Mouse (Mus musculus): Measurements from ENCODE around the gene Snx30.

Snx30 gene

DNA sequence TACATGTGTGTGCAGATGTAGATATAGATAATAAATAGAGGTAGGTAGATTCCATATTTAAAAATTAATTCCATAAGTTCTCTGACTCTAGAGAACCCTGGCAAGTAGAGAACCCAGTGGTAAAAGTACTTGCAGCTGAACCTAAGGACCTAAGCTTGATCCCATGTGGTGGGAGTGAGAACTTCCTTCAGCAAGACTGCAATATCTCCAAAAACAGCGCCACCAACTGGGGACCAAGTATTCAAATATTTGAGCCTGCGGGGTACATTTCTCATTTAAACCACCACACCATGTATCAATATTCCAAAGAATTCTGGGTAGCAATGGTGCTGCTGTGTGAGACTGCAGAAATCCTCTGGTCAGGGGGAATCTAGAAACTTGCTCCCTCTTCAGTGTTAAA is 11.5 kb upstream of the Snx30 start:
- DNase-seq (ENCODE audit: low read depth in 2 of 2, low spot score in 2 of 2): no peak

- DNase-seq (ENCODE audit: low read depth in 2 of 2, low spot score in 2 of 2): no peak
Measured at GRCm38 (mm10) chr4:59795788-59796455, 9.7 kb upstream of the Snx30 start.

GRCm38 (mm10) chr4:59800181-59800580 is 5.5 kb upstream of the Snx30 start:
- DNase-seq (ENCODE audit: low read depth in 2 of 2, low spot score in 2 of 2): no peak

GRCm38 (mm10) chr4:59801489-59801888 is 4.2 kb upstream of the Snx30 start, which contains the start of gene Inip:
Inip (minus strand) TSS chr4:59801589.
- DNase-seq (ENCODE audit: low read depth in 2 of 2, low spot score in 2 of 2): no peak

- DNase-seq (ENCODE audit: low read depth in 2 of 2, low spot score in 2 of 2): no peak
Measured at GRCm38 (mm10) chr4:59802107-59802506, 3.5 kb upstream of the Snx30 start.

GRCm38 (mm10) chr4:59802792-59803191 is 2.8 kb upstream of the Snx30 start:
- no peak for DNase-seq (ENCODE audit: low read depth in 2 of 2, low spot score in 2 of 2)

DNA sequence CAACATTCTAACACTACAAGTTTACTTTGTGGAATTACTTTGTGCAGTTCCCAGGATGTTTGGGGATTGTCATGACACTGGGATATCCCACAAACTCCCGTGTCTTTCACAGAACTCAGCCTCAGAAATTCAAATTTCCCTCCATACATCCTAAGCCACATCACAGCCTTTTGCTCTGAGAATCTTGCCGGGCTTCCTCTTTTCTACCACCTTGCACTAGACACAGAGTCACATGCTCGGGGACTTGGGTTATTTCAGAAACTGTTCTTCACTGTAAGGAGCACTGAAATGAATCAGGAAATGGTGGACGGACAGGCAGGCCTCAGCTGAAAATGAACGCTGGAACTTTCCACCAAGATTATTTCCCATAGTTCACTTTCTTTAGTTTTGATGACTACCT is 2.3 kb upstream of the Snx30 start:
- peak; percentile 11 to 40 for DNase-seq (ENCODE audit: low read depth in 2 of 2, low spot score in 2 of 2)

- no peak for DNase-seq (ENCODE audit: low read depth in 2 of 2, low spot score in 2 of 2)
Measured at GRCm38 (mm10) chr4:59804754-59805153, 886 bp upstream of the Snx30 start.

DNA sequence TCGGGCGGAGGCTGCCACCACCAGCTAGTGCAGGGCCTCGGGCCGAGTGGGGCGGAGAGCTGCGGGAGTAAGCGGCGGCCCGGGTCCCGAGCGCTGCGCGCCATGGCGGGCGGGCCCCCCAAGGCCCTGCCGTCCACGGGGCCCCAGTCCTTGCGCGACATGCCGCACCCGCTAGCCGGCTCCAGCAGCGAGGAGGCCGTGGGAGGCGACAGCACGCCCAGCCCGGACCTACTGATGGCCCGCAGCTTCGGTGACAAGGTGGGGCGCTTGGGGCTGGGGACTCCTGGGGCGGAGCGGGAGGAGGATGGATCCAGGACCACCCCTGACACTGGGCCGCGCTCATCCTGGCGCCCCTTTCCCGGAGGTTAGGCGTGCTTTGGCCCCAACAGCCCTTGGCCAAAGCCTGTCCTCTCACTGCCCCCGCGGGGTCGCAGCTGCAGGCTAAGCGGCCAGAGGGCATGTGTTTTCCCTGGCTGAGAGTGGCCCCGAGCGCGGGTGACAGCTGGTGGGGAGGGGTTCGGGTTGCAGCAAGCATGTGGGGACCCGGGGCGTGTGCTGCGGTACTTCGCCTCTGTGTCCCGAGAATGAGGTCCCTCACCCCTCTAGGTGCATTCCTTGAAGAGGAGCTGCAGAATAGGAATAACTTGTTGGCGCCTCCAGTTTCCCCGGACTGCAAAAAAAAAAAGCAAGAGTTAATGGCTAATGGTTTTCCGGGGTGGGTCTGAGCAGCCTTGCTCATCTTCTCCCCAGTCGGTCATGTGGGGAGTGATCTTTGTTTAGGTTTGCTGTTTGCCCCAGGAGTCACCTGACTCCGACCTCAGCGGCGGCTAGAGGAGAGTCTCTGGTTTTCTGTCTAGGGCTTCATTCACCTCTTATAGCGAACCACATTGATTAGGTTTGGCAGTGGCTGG is 583 bp downstream of the Snx30 start:
- peak; percentile 27 to 42 for DNase-seq (ENCODE audit: low read depth in 2 of 2, low spot score in 2 of 2)

DNA sequence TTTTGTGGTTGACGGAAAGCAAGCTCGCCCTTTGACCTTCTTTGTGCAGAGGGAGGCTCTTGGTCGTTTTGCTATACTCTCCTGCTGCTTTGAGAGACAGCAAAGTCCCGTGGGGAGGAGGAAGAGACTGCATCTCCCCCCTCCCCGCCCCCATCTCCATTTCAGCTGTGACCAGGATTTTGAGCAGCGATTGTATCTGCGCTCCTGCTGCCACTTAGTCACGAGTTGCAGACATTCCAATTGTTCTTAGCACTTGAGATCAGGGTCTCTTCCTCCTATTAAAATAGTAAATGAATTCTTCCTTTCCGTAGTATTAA is 1.2 kb downstream of the Snx30 start:
- no peak for DNase-seq (ENCODE audit: low read depth in 2 of 2, low spot score in 2 of 2)

DNA sequence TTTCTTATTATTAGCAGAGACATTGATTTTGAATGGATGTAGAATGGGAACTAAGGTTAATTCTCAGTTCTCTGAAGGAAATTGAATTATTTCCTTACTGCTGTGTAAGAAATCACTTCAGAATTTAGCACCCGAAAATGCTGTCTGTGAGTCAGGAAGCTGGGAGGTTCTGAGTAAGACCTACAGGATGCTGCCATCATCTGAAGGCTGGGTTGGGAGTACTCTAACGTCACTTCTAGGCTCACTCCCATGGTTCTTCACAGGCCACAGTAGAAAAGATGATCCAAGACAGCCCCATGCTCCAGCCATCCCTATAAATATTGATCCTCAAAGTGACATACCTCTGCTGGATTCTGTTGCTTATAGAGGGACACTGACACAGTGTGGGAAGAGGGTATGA is 1.9 kb downstream of the Snx30 start:
- no peak for DNase-seq (ENCODE audit: low read depth in 2 of 2, low spot score in 2 of 2)

DNA sequence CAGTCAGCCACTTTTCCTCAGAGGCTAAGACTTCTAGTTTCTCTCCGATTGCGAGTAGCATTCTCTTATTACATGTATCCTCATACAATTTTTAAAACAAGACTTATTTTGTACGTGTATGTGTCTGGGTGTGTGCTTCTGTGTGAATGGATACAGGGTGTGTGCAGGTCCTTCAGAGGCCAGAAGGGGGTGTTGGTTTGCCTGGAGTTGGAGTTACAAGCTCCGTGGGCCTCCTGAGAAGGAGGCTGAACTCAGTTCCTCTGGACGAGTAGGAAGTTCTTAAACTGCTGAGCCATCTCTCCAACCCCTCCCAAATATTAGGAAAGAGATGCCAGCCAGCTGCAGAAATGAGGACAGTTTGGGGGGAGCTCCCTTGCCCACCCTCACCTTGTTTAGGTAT is 2.8 kb downstream of the Snx30 start:
- DNase-seq (ENCODE audit: low read depth in 2 of 2, low spot score in 2 of 2): no peak

DNA sequence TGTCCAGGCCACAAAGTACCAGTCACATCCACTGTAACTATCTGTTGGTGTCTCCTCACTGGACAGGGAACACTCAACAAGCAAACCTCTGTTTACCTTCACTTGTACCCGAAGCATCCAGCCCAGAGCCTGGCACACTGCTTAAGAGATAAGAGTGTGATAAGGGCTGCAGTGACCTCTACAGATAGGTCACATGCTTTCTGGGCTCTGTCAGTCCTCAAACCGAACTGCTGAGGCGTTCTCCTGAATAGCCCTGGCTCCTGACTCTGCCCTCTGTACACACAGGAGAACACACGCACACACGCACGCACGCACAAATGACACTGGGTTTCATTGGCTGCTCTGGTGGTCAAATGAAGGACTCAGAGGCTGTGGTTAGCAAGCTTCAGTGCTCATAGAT is 8.5 kb downstream of the Snx30 start:
- DNase-seq (ENCODE audit: low read depth in 2 of 2, low spot score in 2 of 2): no peak

DNA sequence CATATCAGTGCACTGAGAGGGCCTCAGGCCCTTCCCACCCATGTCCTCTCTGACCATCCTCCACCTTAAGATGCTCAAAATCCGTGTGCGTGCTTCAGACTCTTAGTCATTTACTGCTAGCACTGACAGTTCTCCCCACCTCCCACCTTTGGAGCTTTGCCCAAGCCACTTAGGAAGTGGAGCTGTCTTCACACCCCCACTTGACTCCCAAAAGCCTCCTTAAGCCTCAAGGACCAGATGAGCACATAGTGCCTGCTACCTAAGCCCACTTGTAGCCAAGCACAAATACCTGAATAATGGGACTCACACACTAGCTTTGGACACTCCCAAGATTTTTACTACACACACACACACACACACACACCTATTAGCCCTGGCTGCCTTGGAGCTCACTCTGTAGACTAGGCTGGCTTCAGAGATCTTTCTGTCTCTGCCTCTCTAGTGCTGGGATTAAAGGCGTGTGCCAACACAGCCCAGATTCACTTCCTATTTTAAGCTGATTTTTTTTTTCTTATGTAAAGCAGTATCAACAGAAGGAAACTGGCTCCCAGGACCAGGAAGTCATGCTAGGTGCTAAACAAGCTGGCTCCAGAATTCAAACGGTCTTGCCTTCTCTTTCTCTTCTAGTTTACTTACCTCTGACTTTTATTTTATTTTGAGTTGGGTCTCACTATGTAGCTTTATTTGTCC is 9.6 kb downstream of the Snx30 start:
- DNase-seq (ENCODE audit: low read depth in 2 of 2, low spot score in 2 of 2): no peak

GRCm38 (mm10) chr4:59816016-59816415 is 10.4 kb downstream of the Snx30 start:
- DNase-seq (ENCODE audit: low read depth in 2 of 2, low spot score in 2 of 2): no peak

DNA sequence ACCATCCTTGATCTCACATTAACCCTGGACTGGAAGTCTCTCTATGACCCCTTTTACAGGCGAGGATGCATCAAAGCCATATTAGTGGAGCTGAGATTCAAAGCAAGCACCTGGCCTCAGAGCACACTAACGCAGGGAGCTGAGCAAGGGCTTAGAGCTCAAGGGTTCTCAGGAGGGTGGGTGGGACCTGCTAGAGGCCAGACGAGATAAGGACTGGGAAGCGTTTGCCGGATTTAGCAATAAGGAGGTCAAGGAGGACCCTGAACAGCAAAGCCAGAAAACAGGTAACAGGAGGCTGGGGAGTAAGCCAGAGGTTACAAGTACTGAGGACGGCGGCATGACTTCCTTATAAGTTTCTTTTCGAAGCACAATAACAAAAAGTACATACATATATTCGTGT is 10.8 kb downstream of the Snx30 start:
- DNase-seq (ENCODE audit: low read depth in 2 of 2, low spot score in 2 of 2): no peak

DNA sequence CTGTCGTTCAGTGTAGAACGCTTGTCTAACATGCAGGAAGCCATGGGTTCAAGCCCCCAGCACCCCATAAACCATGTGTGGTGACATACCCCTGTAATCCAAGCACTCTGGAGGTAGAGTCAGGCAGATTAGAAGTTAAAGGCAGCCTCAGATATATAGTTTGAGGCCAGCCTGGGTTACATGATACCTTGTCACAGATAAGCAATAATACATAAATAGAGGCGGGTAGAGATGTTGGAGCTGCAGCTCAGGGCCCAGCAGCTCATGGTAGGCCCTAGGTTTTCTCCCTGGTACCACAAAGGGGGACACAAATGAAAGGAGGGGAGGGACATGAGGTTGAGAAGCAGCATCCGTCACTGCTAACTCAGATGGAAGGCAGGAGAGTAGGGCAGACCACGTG is 12.2 kb downstream of the Snx30 start:
- DNase-seq (ENCODE audit: low read depth in 2 of 2, low spot score in 2 of 2): no peak

DNA sequence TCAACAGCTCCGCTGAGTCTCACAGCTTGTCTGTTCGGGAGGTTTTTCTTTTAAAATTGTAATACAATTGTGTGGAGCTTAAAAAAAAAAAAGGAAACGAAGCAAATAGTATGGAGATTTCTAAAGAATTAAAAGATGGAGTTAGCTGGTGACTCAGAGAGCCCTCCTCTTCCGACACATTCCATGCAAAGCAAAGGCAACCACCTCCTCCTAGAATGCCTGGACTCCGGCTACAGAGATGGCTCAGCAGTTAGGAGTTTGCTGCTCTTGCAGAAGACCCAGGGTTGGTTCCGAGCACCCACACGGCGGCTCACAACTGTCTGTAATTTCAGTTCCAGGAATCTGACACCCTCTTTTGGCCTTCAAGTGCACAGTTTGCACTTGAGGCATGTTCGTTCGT is 12.9 kb downstream of the Snx30 start:
- DNase-seq (ENCODE audit: low read depth in 2 of 2, low spot score in 2 of 2): no peak

- DNase-seq (ENCODE audit: low read depth in 2 of 2, low spot score in 2 of 2): no peak
Measured at GRCm38 (mm10) chr4:59819054-59819472, 13.4 kb downstream of the Snx30 start.

DNA sequence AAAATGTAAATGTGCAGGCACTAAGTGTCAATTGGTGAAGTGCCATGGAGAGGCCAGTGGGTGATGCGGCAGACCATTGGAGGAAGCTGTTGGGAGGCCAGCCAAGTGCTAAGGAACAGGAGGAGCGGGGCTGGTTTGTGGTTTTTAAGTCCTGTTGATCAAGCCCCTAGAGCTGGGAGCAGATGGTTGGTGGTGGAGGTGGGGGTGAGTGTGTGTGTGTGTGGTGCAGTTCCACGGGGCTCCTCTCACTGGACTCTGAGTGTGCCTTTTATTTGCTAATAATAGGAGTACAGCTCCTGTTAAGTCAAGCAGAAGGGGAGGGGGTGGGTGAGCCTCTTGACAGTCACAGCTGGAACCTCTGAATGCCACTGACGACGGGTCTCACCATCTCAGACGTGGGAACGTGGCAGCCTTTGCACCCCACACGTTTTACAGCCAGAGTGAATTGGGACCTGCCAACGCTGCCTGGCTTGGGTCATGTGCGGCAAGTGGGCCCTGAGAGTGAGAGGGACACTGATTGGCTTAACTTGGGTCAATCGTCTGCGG is 13.9 kb downstream of the Snx30 start:
- DNase-seq (ENCODE audit: low read depth in 2 of 2, low spot score in 2 of 2): no peak

GRCm38 (mm10) chr4:59821516-59821915 is 15.9 kb downstream of the Snx30 start:
- no peak for DNase-seq (ENCODE audit: low read depth in 2 of 2, low spot score in 2 of 2)

- DNase-seq (ENCODE audit: low read depth in 2 of 2, low spot score in 2 of 2): no peak
Measured at GRCm38 (mm10) chr4:59822119-59822518, 16.5 kb downstream of the Snx30 start.
